Mouse (Mus musculus): ENCODE data around the gene Olfr1396. TPM values are rescaled to one million over a fixed set of nuclear protein-coding genes. Genes with fewer than 3 reads are reported as not detected.
A peak's percentile ranks its signal among the peaks of the same experiment; 100 is the strongest.

Gene Olfr1396
- polyA plus RNA-seq, 1 experiment from 2014 or later: not detected

GRCm38 (mm10) chr11:49105752-49106151, 8.9 kb downstream of the Olfr1396 start:
- no peak overlapping the region for H3K4me3 ChIP-seq (replicated peaks)
- H3K27me3 ChIP-seq: no peaks in the 10 kb centered on the region
- H3K9me3 ChIP-seq: no peaks in the 10 kb centered on the region
- H3K36me3 ChIP-seq: no peaks in the 10 kb centered on the region
- no peaks in the 10 kb centered on the region for H3K4me1 ChIP-seq (replicated peaks)
- H3K4me2 ChIP-seq (replicated peaks): no peak overlapping the region
- no peak overlapping the region for H3K9ac ChIP-seq (replicated peaks)
- no peak overlapping the region for H3K27ac ChIP-seq
- ATAC-seq: no peak
- 75% methylated on average over 1 of the region's 1 CpGs for WGBS

- no peak overlapping the region for H3K27ac ChIP-seq
- H3K9ac ChIP-seq (replicated peaks): no peak overlapping the region
- no peaks in the 10 kb centered on the region for H3K27me3 ChIP-seq
- H3K36me3 ChIP-seq: no peaks in the 10 kb centered on the region
- no peaks in the 10 kb centered on the region for H3K4me1 ChIP-seq (replicated peaks)
- ATAC-seq: peak; percentile 77
- no peak overlapping the region for H3K4me2 ChIP-seq (replicated peaks)
- H3K4me3 ChIP-seq (replicated peaks): no peak overlapping the region
- WGBS: 17% methylated on average over 8 of the region's 8 CpGs
- no peaks in the 10 kb centered on the region for H3K9me3 ChIP-seq
These were observed 11.5 kb downstream of the Olfr1396 start for GRCm38 (mm10) chr11:49103047-49103693.

DNA sequence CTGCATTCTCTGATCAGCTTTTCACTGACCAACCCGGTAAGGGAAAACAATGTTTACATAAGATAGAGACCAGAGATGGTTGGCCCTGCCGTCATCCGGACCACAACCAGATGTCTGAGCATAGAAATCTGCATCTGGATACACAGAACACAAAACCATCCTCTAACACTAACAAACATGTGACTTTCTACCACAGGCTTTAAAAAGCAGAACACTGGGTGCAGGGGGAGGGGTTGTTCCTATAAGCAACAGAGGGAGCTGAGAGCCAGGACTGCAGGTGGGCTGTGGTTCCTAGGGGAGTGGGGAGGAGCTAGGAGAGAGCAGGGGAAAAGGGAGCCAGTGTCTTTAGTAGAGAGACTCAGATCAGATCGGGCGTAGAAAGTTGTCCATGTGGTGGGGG, 13.2 kb downstream of the Olfr1396 start:
- no peak for ATAC-seq
- Histone ChIP-seq H3K9me3 (no peaks in the 10 kb centered on the region), H3K27me3 (no peaks in the 10 kb centered on the region), H3K4me2 (replicated peaks) (no peak overlapping the region), H3K9ac (replicated peaks) (no peak overlapping the region), H3K27ac (no peak overlapping the region), H3K4me3 (replicated peaks) (no peak overlapping the region), H3K4me1 (replicated peaks) (no peaks in the 10 kb centered on the region), H3K36me3 (no peaks in the 10 kb centered on the region)
- WGBS: 59% methylated on average over 5 of the region's 5 CpGs

DNA sequence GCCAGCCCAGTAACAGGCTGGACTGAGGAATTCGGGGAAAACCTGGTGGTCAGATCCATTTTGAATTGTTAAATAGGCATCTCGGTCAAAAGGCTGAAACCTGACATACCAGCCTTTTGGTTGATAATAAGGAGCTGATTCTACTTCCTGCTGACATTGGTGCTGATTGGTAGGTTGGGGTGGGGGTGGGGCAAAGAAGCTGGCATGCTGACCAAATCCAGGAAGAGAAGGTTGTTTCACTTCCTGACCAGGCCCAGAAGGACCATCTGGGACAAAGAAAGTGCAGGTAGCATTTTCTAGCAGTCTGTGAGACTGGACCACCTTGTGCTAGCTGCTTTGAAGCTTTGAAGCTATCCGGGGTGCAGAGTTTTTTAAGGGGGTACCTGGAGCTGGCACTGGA, 14.3 kb downstream of the Olfr1396 start:
- ATAC-seq: no peak
- H3K4me2 ChIP-seq (replicated peaks): no peak overlapping the region
- no peaks in the 10 kb centered on the region for H3K4me1 ChIP-seq (replicated peaks)
- no peak overlapping the region for H3K4me3 ChIP-seq (replicated peaks)
- H3K9ac ChIP-seq (replicated peaks): no peak overlapping the region
- H3K9me3 ChIP-seq: no peaks in the 10 kb centered on the region
- H3K27me3 ChIP-seq: no peaks in the 10 kb centered on the region
- no peaks in the 10 kb centered on the region for H3K36me3 ChIP-seq
- WGBS: 87% methylated on average over 3 of the region's 3 CpGs
- H3K27ac ChIP-seq: no peak overlapping the region

DNA sequence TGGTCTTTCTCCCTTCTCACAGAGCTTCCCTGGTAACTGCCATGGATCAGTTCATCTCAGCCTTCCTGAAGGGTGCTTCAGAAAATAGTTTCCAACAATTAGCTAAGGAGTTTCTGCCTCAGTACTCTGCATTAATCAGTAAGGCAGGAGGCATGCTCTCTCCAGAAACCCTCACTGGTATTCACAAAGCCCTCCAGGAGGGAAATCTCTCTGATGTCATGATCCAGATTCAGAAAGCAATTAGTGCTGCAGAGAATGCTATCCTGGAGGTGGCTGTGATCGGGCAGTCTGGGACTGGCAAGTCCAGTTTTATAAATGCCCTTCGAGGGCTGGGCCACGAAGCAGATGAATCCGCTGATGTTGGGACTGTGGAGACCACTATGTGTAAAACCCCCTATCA, 19.3 kb downstream of the Olfr1396 start:
- H3K4me1 ChIP-seq (replicated peaks): no peaks in the 10 kb centered on the region
- no peaks in the 10 kb centered on the region for H3K36me3 ChIP-seq
- H3K4me2 ChIP-seq (replicated peaks): no peak overlapping the region
- ATAC-seq: no peak
- H3K9me3 ChIP-seq: no peaks in the 10 kb centered on the region
- H3K27me3 ChIP-seq: no peaks in the 10 kb centered on the region
- H3K27ac ChIP-seq: no peak overlapping the region
- no peak overlapping the region for H3K9ac ChIP-seq (replicated peaks)
- 73% methylated on average over 4 of the region's 4 CpGs for WGBS
- H3K4me3 ChIP-seq (replicated peaks): no peak overlapping the region

- no peak overlapping the region for H3K9ac ChIP-seq (replicated peaks)
- H3K4me3 ChIP-seq (replicated peaks): no peak overlapping the region
- no peak for ATAC-seq
- WGBS: 90% methylated on average over 6 of the region's 6 CpGs
- H3K27ac ChIP-seq: no peak overlapping the region
- H3K9me3 ChIP-seq: no peaks in the 10 kb centered on the region
- no peaks in the 10 kb centered on the region for H3K4me1 ChIP-seq (replicated peaks)
- H3K27me3 ChIP-seq: no peaks in the 10 kb centered on the region
- H3K4me2 ChIP-seq (replicated peaks): no peak overlapping the region
- no peaks in the 10 kb centered on the region for H3K36me3 ChIP-seq
These were observed 20.6 kb downstream of the Olfr1396 start for GRCm38 (mm10) chr11:49093861-49094660.

DNA sequence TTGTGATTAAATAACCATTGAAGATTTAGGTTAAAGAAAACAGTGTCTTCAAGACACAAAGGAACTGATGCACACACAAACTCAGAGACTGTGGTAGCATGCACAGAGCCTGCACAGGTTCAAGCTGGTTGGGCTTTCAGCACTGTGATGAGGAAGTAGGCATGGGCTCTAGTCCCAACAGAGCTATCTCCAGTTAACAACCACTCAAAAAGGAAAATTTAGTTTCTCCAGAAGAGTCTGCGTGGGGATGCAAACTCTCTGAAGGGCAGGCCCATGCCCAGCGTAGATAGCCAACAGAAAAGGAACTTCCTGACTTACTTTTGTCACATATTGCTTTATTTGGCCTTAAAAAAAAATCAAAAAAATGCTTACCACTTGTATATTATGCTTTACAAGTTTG, 21.9 kb downstream of the Olfr1396 start:
- 100% methylated on average over 2 of the region's 2 CpGs for WGBS
- ATAC-seq: no peak
- Histone ChIP-seq H3K27me3 (no peaks in the 10 kb centered on the region), H3K36me3 (no peaks in the 10 kb centered on the region), H3K9ac (replicated peaks) (no peak overlapping the region), H3K27ac (no peak overlapping the region), H3K4me2 (replicated peaks) (no peak overlapping the region), H3K4me3 (replicated peaks) (no peak overlapping the region), H3K4me1 (replicated peaks) (peaks cover 6% of the 10 kb centered on the region; the same call in 1 of the 2 replicates), H3K9me3 (no peaks in the 10 kb centered on the region)

- no peaks in the 10 kb centered on the region for H3K36me3 ChIP-seq
- no peak overlapping the region for H3K27ac ChIP-seq
- H3K27me3 ChIP-seq: no peaks in the 10 kb centered on the region
- no peak for ATAC-seq
- peaks cover 6% of the 10 kb centered on the region; the same call in 1 of the 2 replicates for H3K4me1 ChIP-seq (replicated peaks)
- WGBS: 96% methylated on average over 1 of the region's 1 CpGs
- H3K9ac ChIP-seq (replicated peaks): no peak overlapping the region
- H3K4me3 ChIP-seq (replicated peaks): no peak overlapping the region
- no peak overlapping the region for H3K4me2 ChIP-seq (replicated peaks)
- H3K9me3 ChIP-seq: no peaks in the 10 kb centered on the region
These were observed 22.6 kb downstream of the Olfr1396 start for GRCm38 (mm10) chr11:49092053-49092586.

DNA sequence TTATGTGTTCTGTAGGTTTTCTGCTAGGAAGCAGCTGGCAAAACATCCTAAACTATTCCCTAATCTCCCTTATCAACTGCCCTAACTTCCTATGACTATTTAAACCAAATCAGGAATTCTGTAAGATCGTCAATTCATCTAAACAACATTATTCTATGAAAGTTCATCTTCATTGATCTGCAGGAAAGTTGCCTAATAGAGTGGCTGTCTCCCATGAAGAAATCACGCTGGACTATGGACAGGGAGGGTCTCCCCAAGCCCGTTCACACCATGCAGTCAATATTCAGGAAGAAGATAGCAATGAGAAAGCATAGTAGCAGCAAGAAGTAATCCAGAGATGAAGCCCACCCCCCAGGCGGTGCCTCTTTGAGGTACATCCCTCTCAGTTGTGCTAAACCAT, 23.5 kb downstream of the Olfr1396 start:
- Histone ChIP-seq H3K27me3 (no peaks in the 10 kb centered on the region), H3K4me3 (replicated peaks) (no peak overlapping the region), H3K9ac (replicated peaks) (no peak overlapping the region), H3K27ac (no peak overlapping the region), H3K9me3 (no peaks in the 10 kb centered on the region), H3K4me1 (replicated peaks) (peaks cover 6% of the 10 kb centered on the region; the same call in 1 of the 2 replicates), H3K36me3 (no peaks in the 10 kb centered on the region), H3K4me2 (replicated peaks) (no peak overlapping the region)
- ATAC-seq: no peak
- 81% methylated on average over 4 of the region's 4 CpGs for WGBS

DNA sequence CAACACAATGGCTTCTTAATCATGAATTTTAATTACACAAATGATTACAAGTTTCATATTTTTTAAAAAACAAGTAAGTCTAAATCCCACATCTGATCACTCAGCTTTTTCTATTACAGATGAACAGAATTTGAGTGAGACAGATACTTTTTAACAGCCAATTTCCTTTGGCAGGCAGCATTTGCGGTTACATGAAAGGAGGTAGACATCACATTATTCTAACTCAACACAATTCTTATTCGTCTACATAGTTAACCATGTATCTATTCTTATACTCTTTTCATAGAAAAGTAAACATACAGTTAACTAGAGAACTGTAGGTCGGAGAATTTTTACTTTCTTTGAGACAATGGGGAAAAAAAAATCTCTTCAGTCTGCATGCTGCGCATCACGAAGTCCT, 24.1 kb downstream of the Olfr1396 start:
- WGBS: 91% methylated on average over 5 of the region's 5 CpGs
- Histone ChIP-seq H3K9ac (replicated peaks) (no peak overlapping the region), H3K36me3 (no peaks in the 10 kb centered on the region), H3K9me3 (no peaks in the 10 kb centered on the region), H3K27me3 (no peaks in the 10 kb centered on the region), H3K4me3 (replicated peaks) (no peak overlapping the region), H3K4me1 (replicated peaks) (peaks cover 6% of the 10 kb centered on the region; the same call in 1 of the 2 replicates), H3K4me2 (replicated peaks) (no peak overlapping the region), H3K27ac (no peak overlapping the region)
- ATAC-seq: no peak

DNA sequence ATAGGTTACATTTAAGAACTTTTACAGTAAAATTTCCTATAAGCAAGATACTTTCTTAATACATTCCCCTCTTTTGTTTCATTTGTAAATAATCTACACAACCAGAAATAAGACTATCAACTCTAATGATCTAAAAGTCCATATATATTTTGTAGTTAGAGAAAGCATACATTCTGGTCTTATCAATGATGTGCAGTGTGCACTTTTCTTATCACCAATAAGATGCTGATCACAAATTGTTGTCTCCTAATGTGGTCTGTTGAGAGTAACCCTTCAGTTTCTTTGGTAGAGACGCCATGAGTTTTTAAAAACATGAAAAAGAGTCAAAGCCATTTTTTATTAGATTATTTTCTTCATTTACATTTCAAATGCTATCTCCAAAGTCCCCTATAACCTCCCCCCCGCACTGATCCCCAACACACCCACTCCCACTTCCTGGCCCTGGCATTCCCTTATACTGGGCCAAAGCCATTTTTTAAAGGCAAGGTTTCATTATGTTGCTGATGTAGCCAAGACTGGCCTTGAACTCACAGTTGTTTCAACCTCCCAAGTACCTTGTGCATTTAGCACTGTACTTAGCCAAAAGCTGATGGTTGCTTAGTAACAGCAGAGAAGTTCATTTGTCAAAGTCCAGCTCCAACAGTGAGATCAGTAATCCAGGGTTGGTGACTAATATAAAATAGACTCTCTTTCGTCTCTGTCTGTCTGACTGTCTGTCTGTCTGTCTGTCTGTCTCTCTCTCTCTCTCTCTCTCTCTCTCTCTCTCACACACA, 24.8 kb downstream of the Olfr1396 start:
- no peaks in the 10 kb centered on the region for H3K27me3 ChIP-seq
- no peaks in the 10 kb centered on the region for H3K36me3 ChIP-seq
- ATAC-seq: no peak
- no peak overlapping the region for H3K4me3 ChIP-seq (replicated peaks)
- H3K4me1 ChIP-seq (replicated peaks): peaks cover 6% of the 10 kb centered on the region; the same call in 1 of the 2 replicates
- no peak overlapping the region for H3K27ac ChIP-seq
- H3K4me2 ChIP-seq (replicated peaks): no peak overlapping the region
- H3K9me3 ChIP-seq: no peaks in the 10 kb centered on the region
- H3K9ac ChIP-seq (replicated peaks): no peak overlapping the region
- WGBS: 80% methylated on average over 3 of the region's 3 CpGs

Data from midbrain, embryonic 13.5 days (tissue).